Mouse (Mus musculus): ENCODE data around the gene Zranb1.

The Zranb1 gene

GRCm38 (mm10) chr7:132927201-132927600, 3.7 kb upstream of the Zranb1 start:
- DNase-seq (ENCODE audit: low spot score): no peak

GRCm38 (mm10) chr7:132930055-132930454, 887 bp upstream of the Zranb1 start:
- no peak for DNase-seq (ENCODE audit: low spot score)

GRCm38 (mm10) chr7:132931560-132932351, 814 bp downstream of the Zranb1 start:
- DNase-seq (ENCODE audit: low spot score): peak; percentile 14

- no peak for DNase-seq (ENCODE audit: low spot score)
Observed at GRCm38 (mm10) chr7:132933331-132933730, 2.4 kb downstream of the Zranb1 start.

- DNase-seq (ENCODE audit: low spot score): no peak
Observed at GRCm38 (mm10) chr7:132934743-132935142, 3.8 kb downstream of the Zranb1 start.

- DNase-seq (ENCODE audit: low spot score): no peak
Observed at GRCm38 (mm10) chr7:132939118-132939517, 8.2 kb downstream of the Zranb1 start.

- no peak for DNase-seq (ENCODE audit: low spot score)
Observed at GRCm38 (mm10) chr7:132940569-132940968, 9.6 kb downstream of the Zranb1 start.

GRCm38 (mm10) chr7:132949968-132950367, 19.0 kb downstream of the Zranb1 start:
- DNase-seq (ENCODE audit: low spot score): no peak

GRCm38 (mm10) chr7:132950613-132951012, 19.7 kb downstream of the Zranb1 start:
- no peak for DNase-seq (ENCODE audit: low spot score)

GRCm38 (mm10) chr7:132964395-132964794, 33.5 kb downstream of the Zranb1 start:
- DNase-seq (ENCODE audit: low spot score): no peak

- DNase-seq (ENCODE audit: low spot score): no peak
Observed at GRCm38 (mm10) chr7:132965707-132966106, 34.8 kb downstream of the Zranb1 start.

GRCm38 (mm10) chr7:132972079-132972478, 41.1 kb downstream of the Zranb1 start:
- no peak for DNase-seq (ENCODE audit: low spot score)

GRCm38 (mm10) chr7:132976079-132976478, 45.1 kb downstream of the Zranb1 start:
- DNase-seq (ENCODE audit: low spot score): no peak

- no peak for DNase-seq (ENCODE audit: low spot score)
Observed at GRCm38 (mm10) chr7:132977981-132978380, 47.0 kb downstream of the Zranb1 start.

- no peak for DNase-seq (ENCODE audit: low spot score)
Observed at GRCm38 (mm10) chr7:132982639-132983038, 51.7 kb downstream of the Zranb1 start.

GRCm38 (mm10) chr7:132989839-132990238, 58.9 kb downstream of the Zranb1 start:
- no peak for DNase-seq (ENCODE audit: low spot score)

- no peak for DNase-seq (ENCODE audit: low spot score)
Observed at GRCm38 (mm10) chr7:132991240-132991900, 60.4 kb downstream of the Zranb1 start.

- DNase-seq (ENCODE audit: low spot score): no peak
Observed at GRCm38 (mm10) chr7:132992967-132993615, 62.1 kb downstream of the Zranb1 start.

- no peak for DNase-seq (ENCODE audit: low spot score)
Observed at GRCm38 (mm10) chr7:132994120-132994519, 63.2 kb downstream of the Zranb1 start.

GRCm38 (mm10) chr7:132994628-132995191, 63.8 kb downstream of the Zranb1 start:
- DNase-seq (ENCODE audit: low spot score): no peak

- DNase-seq (ENCODE audit: low spot score): no peak
Observed at GRCm38 (mm10) chr7:132996391-132996790, 65.4 kb downstream of the Zranb1 start.

- no peak for DNase-seq (ENCODE audit: low spot score)
Observed at GRCm38 (mm10) chr7:132998639-132999038, 67.7 kb downstream of the Zranb1 start.

- DNase-seq (ENCODE audit: low spot score): no peak
Observed at GRCm38 (mm10) chr7:132999061-132999460, 68.1 kb downstream of the Zranb1 start.
